34 mouse cellular contexts compared by ENCODE assay signal in genomic region chr5:24420381-24420780, GRCm38 (mm10). TPM values are rescaled to one million over a fixed set of nuclear protein-coding genes. Genes with fewer than 3 reads are reported as not detected.
"Had no signal": no experiment of that assay in that cellular context is flagged by ENCODE, and none has a peak within 500 bp of the region (broad histone marks: within the 10 kb centered on the region; RNA-seq: fewer than 3 reads in every experiment).

No protein-coding gene starts in this region.

- ATAC-seq: liver, embryonic 12.5 days; liver, postnatal 0 days; lung, postnatal 0 days; midbrain, embryonic 13.5 days; midbrain, embryonic 15.5 days; midbrain, embryonic 16.5 days had no signal

- H3K9me3 ChIP-seq: limb, embryonic 10.5 days; limb, embryonic 12.5 days; limb, embryonic 13.5 days; limb, embryonic 15.5 days; liver, embryonic 12.5 days; liver, embryonic 13.5 days; liver, embryonic 15.5 days; lung, embryonic 15.5 days; megakaryocyte, embryonic 14.5 days; midbrain, embryonic 10.5 days; midbrain, embryonic 12.5 days; midbrain, embryonic 13.5 days; midbrain, embryonic 15.5 days; neural tube, embryonic 12.5 days had no signal

- H3K27me3 ChIP-seq: limb, embryonic 12.5 days; limb, embryonic 13.5 days; limb, embryonic 15.5 days; lung, embryonic 15.5 days; midbrain, embryonic 12.5 days; midbrain, embryonic 15.5 days; neural tube, embryonic 12.5 days had no signal

- H3K4me3 ChIP-seq: limb, embryonic 10.5 days; limb, embryonic 12.5 days; limb, embryonic 13.5 days; limb, embryonic 15.5 days; liver, embryonic 12.5 days; liver, embryonic 13.5 days; liver, embryonic 15.5 days; lung, embryonic 15.5 days; midbrain, embryonic 10.5 days; midbrain, embryonic 12.5 days; midbrain, embryonic 13.5 days; midbrain, embryonic 15.5 days; myocyte; neural tube, embryonic 12.5 days had no signal

- H3K4me2 ChIP-seq: limb, embryonic 12.5 days; limb, embryonic 13.5 days; limb, embryonic 15.5 days; liver, embryonic 11.5 days; liver, embryonic 12.5 days; liver, embryonic 13.5 days; liver, embryonic 15.5 days; lung, embryonic 14.5 days; lung, embryonic 15.5 days; midbrain, embryonic 11.5 days; midbrain, embryonic 12.5 days; midbrain, embryonic 13.5 days; midbrain, embryonic 15.5 days; neural tube, embryonic 12.5 days had no signal

- H3K36me3 ChIP-seq: midbrain, embryonic 15.5 days had no signal

- H3K9ac ChIP-seq: limb, embryonic 12.5 days; limb, embryonic 13.5 days; limb, embryonic 15.5 days; liver, embryonic 12.5 days; liver, embryonic 13.5 days; liver, embryonic 14.5 days; liver, embryonic 15.5 days; liver, postnatal 0 days; lung, embryonic 14.5 days; lung, embryonic 15.5 days; midbrain, embryonic 12.5 days; midbrain, embryonic 13.5 days; midbrain, embryonic 15.5 days; neural tube, embryonic 12.5 days had no signal

- H3K27ac ChIP-seq: limb, embryonic 10.5 days; limb, embryonic 12.5 days; limb, embryonic 13.5 days; limb, embryonic 15.5 days; liver, embryonic 12.5 days; liver, embryonic 13.5 days; liver, embryonic 14.5 days; liver, embryonic 15.5 days; lung, embryonic 15.5 days; macrophage; midbrain, embryonic 10.5 days; midbrain, embryonic 12.5 days; midbrain, embryonic 13.5 days; midbrain, embryonic 15.5 days; neural tube, embryonic 12.5 days had no signal

- DNase-seq: left cerebral cortex, postnatal 4 days; liver; liver, embryonic 13.5 days; liver, postnatal 0 days; lung, adult 18-20 months; lung, adult 2 months; lung, embryonic 14.5 days; lung, postnatal 10 days; lung, postnatal 14 days; lung, postnatal 36 days; lung, postnatal 4 days; midbrain, embryonic 14.5 days had no signal

RNA-seq across cellular contexts. Expression of gene Asic3, which starts 7.2 kb away (rescaled TPM):
- polyA plus RNA-seq: liver, embryonic 11.5 days; liver, embryonic 12.5 days; liver, embryonic 13.5 days; liver, embryonic 14.5 days; liver, embryonic 15.5 days; liver, embryonic 16.5 days; liver, postnatal 0 days; lung, embryonic 14.5 days; lung, embryonic 16.5 days; macrophage; midbrain, embryonic 13.5 days; midbrain, embryonic 14.5 days; midbrain, embryonic 16.5 days had no signal
